Mouse (Mus musculus) megakaryocyte-erythroid progenitor cell, adult 5-6 weeks (primary cell): ENCODE results near the gene Ttc28. TPM values are rescaled to one million over a fixed set of nuclear protein-coding genes. Genes with fewer than 3 reads are reported as not detected.

Experiments
- ATAC-seq: replicated peaks from 2 replicates; pipeline ENCODE4 v1.8.0; 2016; ENCODE audit warnings: mild to moderate bottlenecking, inconsistent platforms; ENCODE audit not compliant: severe bottlenecking, poor library complexity, low FRiP score, low TSS enrichment
- total RNA-seq, 2 experiments: library from RNA; stranded (forward) in 1 of 2; stranded (reverse) in 1 of 2; fragments of 200-1000, 215-1000 nt in 1 of 2; fragments of >200 nt in 1 of 2; fragmentation: Nextera tagmentation in 1 of 2; gene quantifications; 2 replicates each; pipeline ENCODE4 v1.2.3; 2014 to 2017

Gene Ttc28
- total RNA-seq, 2 experiments from 2014 or later: 0.70 to 5.4 TPM

- ATAC-seq: no peak
These were observed 235.0 kb downstream of the Ttc28 start for GRCm38 (mm10) chr5:111114597-111114996.

- no peak for ATAC-seq
These were observed 236.1 kb downstream of the Ttc28 start for GRCm38 (mm10) chr5:111115519-111116350.

GRCm38 (mm10) chr5:111119805-111120204 is 240.2 kb downstream of the Ttc28 start:
- ATAC-seq: no peak

DNA sequence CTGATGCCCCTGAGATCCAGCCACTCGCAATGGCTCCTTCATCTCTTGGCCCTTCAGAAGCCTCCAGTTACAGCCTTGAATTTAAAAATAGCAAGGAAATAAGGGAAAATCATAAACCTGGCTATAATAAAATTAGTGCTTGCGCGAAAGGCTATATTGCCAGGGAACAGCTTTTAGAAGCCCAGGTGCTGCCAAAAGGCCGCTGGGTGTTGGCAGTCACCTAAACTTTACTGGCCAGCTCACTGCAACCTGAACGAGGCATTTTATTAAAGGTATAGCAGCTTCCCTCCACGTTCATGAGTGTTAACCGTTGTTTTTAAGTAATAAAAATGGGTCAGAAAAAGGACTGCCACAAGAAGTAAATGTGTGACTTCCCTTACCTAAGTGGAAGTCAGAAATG is 240.7 kb downstream of the Ttc28 start:
- ATAC-seq: no peak

- ATAC-seq: no peak
These were observed 241.3 kb downstream of the Ttc28 start for GRCm38 (mm10) chr5:111120705-111121420.

DNA sequence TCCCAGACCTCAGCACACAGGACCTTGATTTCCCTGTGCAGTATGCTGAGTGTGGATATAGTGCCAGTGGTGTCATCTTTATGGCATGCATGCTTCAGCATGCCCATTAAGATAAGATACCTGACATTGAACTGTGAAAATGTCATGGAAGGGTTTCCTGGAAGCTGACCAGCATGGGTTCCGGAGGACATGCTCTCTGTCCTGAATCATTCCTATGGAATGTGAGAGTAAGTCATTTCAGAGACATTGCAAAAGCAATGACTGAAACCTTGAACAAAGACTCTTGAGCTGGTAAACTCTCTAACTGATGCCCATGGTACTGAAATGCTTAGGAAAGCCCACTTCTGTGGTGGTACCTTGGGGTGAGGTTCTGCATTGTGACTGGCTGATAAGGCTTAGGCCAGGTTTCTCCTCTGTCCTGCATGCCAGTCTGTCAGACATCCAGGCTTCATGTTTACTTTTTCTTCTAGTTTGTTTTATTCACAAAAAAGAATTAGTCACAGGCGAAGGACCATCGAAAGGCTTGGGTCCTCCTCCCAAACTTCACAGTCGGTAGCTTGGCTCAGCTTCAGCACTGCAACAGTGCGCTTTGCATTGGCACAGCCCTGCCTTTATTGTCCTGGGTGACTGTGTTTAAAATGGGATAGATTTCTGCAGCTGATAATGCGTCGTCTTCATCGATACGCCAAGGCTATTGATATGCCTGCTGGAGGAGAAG is 242.9 kb downstream of the Ttc28 start:
- no peak for ATAC-seq

DNA sequence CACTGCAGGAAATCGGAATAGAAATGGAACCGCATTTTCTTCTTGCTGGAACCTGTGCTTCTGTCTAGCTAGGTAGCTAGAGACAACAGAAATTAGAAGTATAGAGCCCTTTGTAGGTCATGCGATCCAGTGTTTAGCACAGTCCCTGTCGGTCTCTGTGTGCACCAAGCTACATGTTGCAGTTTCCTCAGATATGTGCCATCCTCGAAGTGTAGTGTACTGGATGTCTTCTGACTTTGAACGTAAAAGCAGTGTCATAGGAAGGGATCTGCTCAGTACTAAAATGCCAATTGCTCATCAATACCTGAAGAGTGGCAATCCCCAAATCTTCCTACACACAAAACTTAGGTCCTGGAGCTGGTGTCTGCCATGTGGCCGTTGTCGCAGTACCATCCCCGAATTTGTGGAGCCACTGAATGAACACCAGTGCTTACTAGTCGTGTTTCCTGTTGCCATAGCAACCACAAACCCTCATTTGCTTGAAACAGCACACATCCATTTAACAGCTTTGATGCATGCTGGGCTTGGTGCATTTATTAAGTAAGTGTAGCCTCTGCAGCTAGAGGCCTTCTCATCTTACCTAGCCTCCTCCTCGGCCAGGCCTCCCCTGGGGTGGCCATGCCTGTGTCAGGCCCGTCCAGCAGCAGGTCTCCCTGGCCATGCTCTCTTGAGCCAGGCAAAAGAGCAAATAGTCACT is 243.6 kb downstream of the Ttc28 start:
- no peak for ATAC-seq

GRCm38 (mm10) chr5:111124620-111125200 is 245.1 kb downstream of the Ttc28 start:
- ATAC-seq: no peak

- no peak for ATAC-seq
These were observed 246.1 kb downstream of the Ttc28 start for GRCm38 (mm10) chr5:111125746-111126145.

DNA sequence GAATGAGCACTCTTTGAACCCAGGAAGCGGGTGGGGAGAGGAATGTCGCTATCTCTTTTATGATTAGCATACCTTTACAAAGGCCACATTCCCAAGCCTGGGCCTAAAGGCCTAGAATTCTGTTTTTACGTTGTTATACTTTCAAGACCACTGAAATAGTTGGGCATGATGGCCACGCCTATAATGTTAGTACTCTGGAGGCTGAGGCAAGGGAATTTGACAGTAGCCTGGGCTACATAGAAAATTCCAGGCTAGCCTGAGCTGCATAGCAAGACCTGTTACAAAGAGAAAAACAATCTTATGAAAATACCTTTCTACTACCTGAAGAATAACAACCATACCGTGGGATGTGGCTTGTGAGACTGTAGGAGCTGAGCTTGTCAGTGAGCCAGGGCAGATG is 248.2 kb downstream of the Ttc28 start:
- ATAC-seq: no peak

DNA sequence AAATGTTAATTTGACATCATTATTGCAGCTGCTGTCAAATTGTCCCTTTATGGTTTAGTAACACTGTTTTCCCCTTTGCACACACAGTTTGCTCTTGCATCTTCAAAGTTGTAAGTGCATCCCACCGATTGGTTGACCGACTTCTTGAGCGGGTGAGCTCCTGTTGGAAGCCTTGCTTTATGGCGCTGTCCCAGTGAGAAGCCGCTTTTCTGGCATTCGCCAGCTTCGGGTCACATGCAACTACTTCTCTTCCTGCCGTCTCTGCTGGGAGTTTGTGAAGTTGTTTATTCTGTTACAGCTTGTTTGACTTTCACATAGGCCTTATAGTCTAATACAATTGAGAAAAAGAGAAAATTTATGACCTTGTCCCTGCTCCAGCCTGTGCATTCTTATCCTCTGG is 250.5 kb downstream of the Ttc28 start:
- no peak for ATAC-seq

DNA sequence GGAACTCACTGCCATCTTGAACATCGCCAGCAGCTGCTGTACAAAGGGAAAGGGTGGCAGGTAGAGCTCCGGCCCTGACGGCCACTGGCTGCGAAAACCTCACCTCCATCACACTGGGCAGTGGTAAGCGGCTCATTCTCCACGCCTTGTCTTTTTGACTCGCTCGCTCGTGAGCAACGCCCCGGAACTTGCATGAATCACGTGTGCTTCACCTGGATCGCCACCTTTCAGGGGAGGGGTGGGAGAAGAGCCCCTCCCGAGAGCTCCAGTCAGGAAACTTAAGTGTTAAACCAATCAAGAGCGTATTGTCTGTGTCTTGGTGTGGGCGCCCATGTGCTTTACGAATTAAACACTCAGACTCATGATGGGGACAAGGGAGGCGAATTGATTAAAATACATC is 252.0 kb downstream of the Ttc28 start:
- ATAC-seq: no peak

GRCm38 (mm10) chr5:111133150-111133549 is 253.5 kb downstream of the Ttc28 start:
- ATAC-seq: no peak

GRCm38 (mm10) chr5:111133754-111134153 is 254.2 kb downstream of the Ttc28 start:
- no peak for ATAC-seq

DNA sequence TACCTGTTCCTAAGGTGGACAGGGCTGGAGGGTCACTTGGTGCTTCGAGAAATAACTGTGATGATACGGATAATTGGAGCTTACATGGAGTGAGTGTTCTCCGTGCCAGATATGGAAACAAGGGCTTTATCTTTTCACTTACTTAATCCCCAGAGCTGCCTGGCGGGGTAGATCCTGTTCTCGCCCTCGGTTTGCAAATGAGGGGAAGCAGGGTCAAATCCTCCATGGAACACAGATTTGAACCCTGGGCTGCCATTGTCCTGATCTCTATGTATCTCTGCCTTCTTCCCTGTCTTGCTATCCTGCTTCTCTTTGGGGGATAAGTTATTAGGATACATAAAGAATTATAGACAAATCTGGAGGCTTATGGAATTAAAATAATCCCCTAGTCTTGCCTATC is 257.7 kb downstream of the Ttc28 start:
- no peak for ATAC-seq

DNA sequence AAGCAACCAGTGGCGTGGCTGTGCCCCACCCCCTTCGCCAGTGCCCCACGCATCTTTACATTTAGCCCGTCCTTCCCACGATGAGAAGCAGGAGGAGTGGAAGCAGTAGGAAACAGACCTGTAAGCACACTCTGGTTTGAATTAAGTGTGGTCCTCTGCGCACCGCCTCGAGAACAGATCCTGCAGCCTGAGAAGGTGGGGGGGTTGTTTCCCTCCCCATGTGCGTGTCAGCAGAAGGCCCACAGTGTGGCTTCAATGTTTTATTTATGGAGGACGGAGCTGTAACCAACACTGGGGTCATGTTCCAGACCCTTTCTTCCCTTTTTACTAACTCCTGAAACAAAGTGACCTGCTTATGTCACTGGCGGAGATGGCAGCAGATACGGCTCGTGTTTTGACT is 258.1 kb downstream of the Ttc28 start:
- ATAC-seq: no peak

DNA sequence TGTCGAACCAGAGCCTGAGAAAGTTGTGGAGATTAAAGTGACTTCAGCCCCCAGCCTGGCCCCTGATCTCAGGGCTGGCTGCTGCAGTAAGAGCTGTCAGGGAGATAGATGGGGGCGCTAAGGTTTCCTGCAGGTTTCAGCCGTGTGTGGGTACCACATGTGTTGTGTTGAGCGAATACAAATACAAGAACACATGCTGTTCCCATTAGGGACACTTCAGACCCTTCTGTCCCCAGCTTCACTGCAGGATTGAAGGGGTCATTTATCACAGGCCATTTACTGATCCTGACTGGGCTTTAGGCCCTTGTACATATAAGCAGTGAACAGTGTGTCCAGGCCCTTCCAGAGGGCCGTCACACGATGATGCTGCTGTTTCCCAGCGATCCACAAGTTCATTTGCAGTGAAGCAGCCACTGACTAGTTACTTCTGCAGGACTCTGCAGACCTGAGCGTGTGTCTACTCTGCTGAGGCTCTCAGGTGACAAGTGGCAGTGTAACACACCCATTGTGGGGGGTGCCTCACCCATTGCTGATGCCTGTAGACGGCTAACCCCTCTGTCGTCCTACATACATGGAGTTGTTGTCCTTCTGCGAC is 258.7 kb downstream of the Ttc28 start:
- no peak for ATAC-seq

DNA sequence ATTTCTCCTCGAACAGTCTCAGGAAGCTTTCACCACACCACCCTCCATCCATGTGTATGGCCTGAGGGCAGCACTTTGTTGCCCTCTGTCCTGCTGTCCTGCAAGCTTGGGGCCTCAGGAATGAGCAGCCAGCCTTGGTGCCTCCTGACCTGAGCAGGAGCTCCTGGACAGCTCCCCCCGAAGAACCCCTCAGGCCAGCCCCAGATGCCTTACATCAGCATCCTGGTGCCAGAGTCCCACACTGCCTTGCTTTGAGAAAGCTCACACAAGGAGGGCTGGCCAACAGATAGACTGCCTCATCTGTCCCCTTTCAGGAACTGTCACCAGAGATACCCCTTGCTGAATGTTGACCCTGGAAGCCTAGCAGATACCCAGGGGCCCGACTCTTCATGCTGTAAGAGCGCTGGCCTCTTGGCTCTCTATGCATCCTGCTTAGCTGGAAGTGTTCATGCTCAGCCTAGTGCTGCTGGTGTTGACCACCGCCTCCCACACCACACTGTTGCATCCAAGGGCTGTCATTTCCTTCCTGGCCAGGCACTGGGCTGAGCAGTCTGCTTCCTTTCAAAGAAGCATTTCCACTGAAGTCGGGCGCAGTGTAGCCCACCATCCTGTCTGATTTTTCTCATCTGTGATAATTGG is 259.4 kb downstream of the Ttc28 start:
- no peak for ATAC-seq

DNA sequence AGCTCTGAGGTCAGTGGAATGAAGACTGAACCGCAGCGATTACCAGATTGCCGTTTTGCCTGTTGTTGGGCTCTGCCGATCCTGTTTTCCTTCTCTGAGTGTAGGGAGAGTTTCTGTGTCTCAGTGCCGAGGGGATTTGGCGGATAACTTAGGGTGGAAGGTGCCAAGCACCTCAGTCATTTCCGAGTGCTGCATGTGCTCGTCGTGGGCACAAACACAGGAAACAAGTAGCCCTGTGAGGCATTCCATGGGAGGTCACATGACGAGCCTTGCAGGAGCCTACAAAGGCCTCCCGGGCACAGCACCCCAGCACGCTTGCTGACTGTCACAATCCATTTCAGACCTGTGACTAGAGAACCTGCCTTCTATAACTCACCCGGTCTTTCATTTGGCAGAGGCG is 260.0 kb downstream of the Ttc28 start:
- no peak for ATAC-seq
